Mouse (Mus musculus) G1E (cell line): ENCODE measurements around the gene Topors.

Source experiments
- CTCF ChIP-seq: IDR thresholded peaks from 2 replicates; pipeline ENCODE4 v1.5.1; 2012; ENCODE audit warnings: low read depth, low read length, inconsistent platforms, mixed read lengths
- GATA1 ChIP-seq: IDR thresholded peaks from 2 replicates; pipeline ENCODE4 v1.6.1; 2012; ENCODE audit warnings: borderline replicate concordance, low read length, inconsistent platforms, mixed read lengths
- GATA2 ChIP-seq: IDR thresholded peaks from 2 replicates; pipeline ENCODE4 v1.6.1; 2012; ENCODE audit warnings: low read depth, low read length, inconsistent platforms, borderline replicate concordance
- POLR2AphosphoS5 ChIP-seq: IDR thresholded peaks from 2 replicates; pipeline ENCODE4 v1.6.1; 2012; ENCODE audit warnings: low read depth, low read length, inconsistent platforms; ENCODE audit not compliant: insufficient replicate concordance

DNA sequence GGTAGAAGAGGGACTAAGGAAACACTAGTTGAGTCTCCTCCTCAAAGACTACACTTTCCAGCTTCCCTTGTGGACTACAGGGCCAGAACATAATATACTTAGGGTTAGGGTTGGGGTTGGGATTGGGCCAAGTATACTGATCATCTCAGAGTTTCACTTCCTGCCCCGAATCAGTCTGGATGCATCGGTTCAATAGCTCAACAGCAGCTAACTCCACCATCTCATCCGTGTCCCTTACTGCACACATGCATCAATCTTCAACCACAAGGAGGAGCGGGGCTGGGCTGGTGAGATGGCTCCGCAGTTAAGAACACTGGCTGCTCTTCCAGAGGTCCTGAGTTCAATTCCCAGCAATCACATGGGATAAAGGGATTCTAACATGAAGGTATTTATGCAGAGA, 18.7 kb downstream of the Topors start:
- no peak for TF ChIP-seq CTCF
- TF ChIP-seq GATA2 = no peak
- TF ChIP-seq GATA1 = no peak
- TF ChIP-seq POLR2AphosphoS5 = no peak
